Mouse (Mus musculus) midbrain, postnatal 0 days (tissue): ENCODE results near the gene Mgat3. TPM values are rescaled to one million over a fixed set of nuclear protein-coding genes. Genes with fewer than 3 reads are reported as not detected.

Experiments
- ATAC-seq: fragments of 200-750 bp; cut with Nextera tagmentation; 2 replicates; pipeline ENCODE4 v1.8.0; 2017; ENCODE audit warnings: moderate number of reproducible peaks, mild to moderate bottlenecking, moderate TSS enrichment, moderate library complexity; ENCODE audit not compliant: low FRiP score
- DNase-seq: peaks from one replicate; pipeline ENCODE4 v3.0.0-alpha.2; 2015; ENCODE audit warnings: low spot score
- H3K27ac ChIP-seq: fragments of 300-500 bp; sonication (generic); 2 replicates; pipeline ENCODE4 v1.5.1; 2014; ENCODE audit warnings: low read depth, mild to moderate bottlenecking, low read length, mixed read lengths
- H3K27me3 ChIP-seq: fragments of 300-500 bp; sonication (generic); 2 replicates; pipeline ENCODE4 v1.6.1; 2014; ENCODE audit warnings: low read length, control low read depth, mixed read lengths; ENCODE audit not compliant: insufficient read depth
- H3K36me3 ChIP-seq: fragments of 300-500 bp; sonication (generic); 2 replicates; pipeline ENCODE4 v1.6.1; 2014; ENCODE audit warnings: low read length, control low read depth, mixed read lengths; ENCODE audit not compliant: insufficient read depth
- H3K4me1 ChIP-seq: fragments of 300-500 bp; sonication (generic); 2 replicates; pipeline ENCODE4 v1.6.1; 2014; ENCODE audit warnings: mild to moderate bottlenecking, control low read depth, antibody characterized with exemption, low read length, mixed read lengths; ENCODE audit not compliant: insufficient read depth
- H3K4me2 ChIP-seq: fragments of 300-500 bp; sonication (generic); 2 replicates; pipeline ENCODE4 v1.6.1; 2014; ENCODE audit warnings: low read depth, mild to moderate bottlenecking, low read length, mixed read lengths; ENCODE audit not compliant: poor library complexity, severe bottlenecking
- H3K4me3 ChIP-seq: fragments of 300-500 bp; sonication (generic); 2 replicates; pipeline ENCODE4 v1.5.1; 2014; ENCODE audit warnings: low read depth, mild to moderate bottlenecking, low read length, moderate library complexity
- H3K9ac ChIP-seq: fragments of 300-500 bp; sonication (generic); replicated peaks from 2 replicates; pipeline ENCODE4 v1.6.1; 2014; ENCODE audit warnings: mild to moderate bottlenecking, low read length, moderate library complexity, mixed read lengths; ENCODE audit not compliant: poor library complexity, severe bottlenecking
- H3K9me3 ChIP-seq: fragments of 300-500 bp; sonication (generic); 2 replicates; pipeline ENCODE4 v1.6.1; 2016; ENCODE audit warnings: low read length, control low read depth
- CTCF ChIP-seq: IDR thresholded peaks from 2 replicates; pipeline ENCODE4 v1.5.1; 2016; ENCODE audit warnings: antibody characterized with exemption, mild to moderate bottlenecking
- WGBS: fragments of 180-500 bp; shearing (Covaris S2); extraction: QIAGEN DNeasy Blood & Tissue Kit; methylation state at CpG from one replicate; pipeline ENCODE4 v1.1.7; 2014; 5-methylcytosine and 5-hydroxymethylcytosine counted together
- polyA plus RNA-seq: library from polyadenylated mRNA; unstranded; fragments of >200 nt; fragmentation: Nextera tagmentation; extraction: Ambion mirVana; gene quantifications from 2 replicates; pipeline ENCODE4 v1.2.1, GENCODE M21; 2015
- total RNA-seq: library from RNA; depleted of rRNA; stranded (reverse); fragments of >200 nt; gene quantifications from 2 replicates; pipeline ENCODE4 v1.2.3, GENCODE M21; 2014

Mgat3 gene
- total and polyA plus RNA-seq, 2 experiments from 2014 or later = 13.3 to 101 TPM

DNA sequence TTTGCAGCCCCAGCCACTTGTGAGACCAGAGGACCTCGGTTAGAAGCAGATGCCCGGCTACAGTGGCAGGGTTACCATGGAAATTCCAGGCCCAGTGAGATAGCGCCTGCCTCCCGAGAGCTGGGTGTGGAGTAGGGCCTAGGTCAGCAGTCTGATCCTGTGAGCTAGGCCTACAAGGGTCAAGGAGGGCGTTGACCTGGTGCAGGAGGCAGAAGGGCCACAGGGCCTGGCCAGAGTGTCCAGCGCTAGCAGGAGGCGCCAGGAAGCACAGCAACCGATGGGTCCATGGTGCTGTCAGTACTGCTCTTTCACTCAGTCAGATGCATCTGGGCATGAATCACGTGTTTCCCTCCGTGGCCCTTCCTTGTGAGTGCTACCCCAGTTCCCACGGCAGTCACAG is 19.8 kb upstream of the Mgat3 start:
- WGBS = 84% methylated on average over 11 of the region's 11 CpGs
- H3K27me3 ChIP-seq = no peaks in the 10 kb centered on the region
- no peak for DNase-seq
- TF ChIP-seq CTCF = no peak
- H3K4me3 ChIP-seq = no peak overlapping the region
- no peak overlapping the region for H3K4me2 ChIP-seq
- ATAC-seq = no peak
- no peak overlapping the region for H3K27ac ChIP-seq
- no peak overlapping the region for H3K9ac ChIP-seq
- peaks cover 63% of the 10 kb centered on the region for H3K36me3 ChIP-seq
- H3K9me3 ChIP-seq = no peaks in the 10 kb centered on the region
- no peaks in the 10 kb centered on the region for H3K4me1 ChIP-seq

DNA sequence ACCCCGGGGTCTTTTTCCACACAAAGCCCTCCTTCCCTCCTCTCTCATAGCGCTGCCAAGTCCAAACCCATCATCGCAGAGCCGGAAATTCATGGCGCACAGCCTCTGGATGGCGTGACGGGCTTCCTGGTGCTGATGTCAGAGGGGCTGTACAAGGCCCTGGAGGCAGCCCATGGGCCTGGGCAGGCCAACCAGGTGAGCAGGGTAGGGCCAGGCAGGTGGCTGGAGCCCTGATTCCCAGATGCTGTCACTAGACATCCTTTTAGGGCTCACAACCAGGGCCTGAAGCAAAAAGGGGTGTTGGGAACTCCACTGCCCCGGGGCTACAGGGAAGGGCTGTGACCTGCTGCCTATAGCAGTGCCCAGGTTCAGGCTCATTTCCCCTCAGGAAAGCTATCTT is 17.8 kb upstream of the Mgat3 start:
- Histone ChIP-seq H3K4me3 (no peak overlapping the region), H3K9me3 (no peaks in the 10 kb centered on the region), H3K4me2 (no peak overlapping the region), H3K9ac (no peak overlapping the region), H3K36me3 (peaks cover 72% of the 10 kb centered on the region), H3K4me1 (no peaks in the 10 kb centered on the region), H3K27ac (no peak overlapping the region), H3K27me3 (no peaks in the 10 kb centered on the region)
- DNase-seq (no peak), ATAC-seq (no peak)
- WGBS = 94% methylated on average over 8 of the region's 8 CpGs
- TF ChIP-seq CTCF = no peak

DNA sequence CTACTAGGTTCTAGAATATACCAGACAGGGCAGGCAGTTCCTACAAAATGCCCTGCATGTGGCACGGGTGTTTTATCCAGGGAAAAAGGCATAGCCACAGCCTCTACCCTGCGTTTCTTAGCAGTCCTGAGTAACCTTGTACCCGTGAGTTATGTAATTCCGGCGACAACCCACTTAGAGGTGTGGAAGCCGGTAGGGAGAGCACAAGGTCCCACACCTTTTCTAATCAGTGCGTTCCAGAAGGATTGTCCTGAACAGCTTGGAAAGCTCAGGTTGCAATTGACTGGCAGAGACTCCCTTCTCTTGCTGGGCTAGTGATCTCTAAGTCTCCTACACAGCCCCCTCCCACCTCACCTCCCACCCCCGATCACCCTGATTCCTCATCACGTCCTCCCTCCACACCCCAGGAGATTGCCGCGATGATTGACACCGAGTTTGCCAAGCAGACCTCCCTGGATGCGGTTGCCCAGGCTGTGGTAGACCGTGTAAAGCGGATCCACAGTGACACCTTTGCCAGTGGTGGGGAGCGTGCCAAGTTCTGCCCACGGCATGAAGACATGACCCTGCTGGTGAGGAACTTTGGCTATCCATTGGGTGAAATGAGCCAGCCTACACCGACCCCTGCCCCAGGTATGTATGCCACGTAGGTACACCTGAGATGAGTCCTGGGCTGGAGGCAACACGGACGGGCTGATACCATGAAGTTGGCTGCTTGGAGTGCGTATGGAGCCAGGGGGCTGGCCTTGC is 16.2 kb upstream of the Mgat3 start:
- Histone ChIP-seq H3K4me2 (no peak overlapping the region), H3K27me3 (no peaks in the 10 kb centered on the region), H3K9me3 (no peaks in the 10 kb centered on the region), H3K9ac (no peak overlapping the region), H3K36me3 (peaks cover 83% of the 10 kb centered on the region), H3K27ac (no peak overlapping the region), H3K4me3 (no peak overlapping the region), H3K4me1 (no peaks in the 10 kb centered on the region)
- no peak for TF ChIP-seq CTCF
- DNase-seq (no peak), ATAC-seq (no peak)
- 95% methylated on average over 22 of the region's 22 CpGs for WGBS

DNA sequence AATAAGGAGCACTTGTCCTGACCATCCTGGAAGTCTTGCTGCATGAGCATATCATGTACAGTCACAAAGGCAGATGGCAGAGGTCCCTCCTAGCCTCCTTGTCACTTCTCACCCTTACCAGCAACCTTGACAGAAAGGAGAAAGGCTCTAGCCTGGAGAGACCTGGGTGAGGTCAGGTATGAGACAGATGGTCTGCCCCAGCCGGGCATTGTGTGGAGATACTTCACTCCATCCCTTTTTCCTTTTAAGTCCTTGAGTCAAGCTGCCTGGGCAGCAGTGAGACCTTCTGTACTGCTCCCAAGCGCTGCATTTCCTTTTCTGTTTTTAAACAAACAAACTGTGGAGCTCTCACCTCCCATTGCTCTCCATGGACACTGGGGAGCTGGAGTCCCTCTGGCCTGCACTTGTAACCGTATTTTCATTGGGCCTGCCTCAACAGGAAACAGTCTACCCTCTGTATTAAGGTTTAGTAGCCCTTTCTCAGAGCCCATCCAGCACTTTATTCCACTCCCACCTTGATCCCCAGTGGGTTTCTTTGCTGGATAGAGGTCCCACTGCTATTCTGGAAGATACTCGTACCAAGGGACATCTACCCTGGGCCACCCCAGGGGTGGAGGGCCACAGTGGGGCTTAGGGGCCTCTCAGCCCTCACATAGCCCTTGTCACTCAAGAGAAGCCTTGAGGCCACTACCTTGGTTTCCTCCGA is 15.4 kb upstream of the Mgat3 start:
- no peaks in the 10 kb centered on the region for H3K9me3 ChIP-seq
- no peaks in the 10 kb centered on the region for H3K27me3 ChIP-seq
- no peak for TF ChIP-seq CTCF
- 0 out of 2 replicates have a peak overlapping the region, but pooled peaks have one; percentile 26 for H3K27ac ChIP-seq
- DNase-seq (no peak), ATAC-seq (no peak)
- no peaks in the 10 kb centered on the region for H3K4me1 ChIP-seq
- H3K4me3 ChIP-seq = no peak overlapping the region
- peaks cover 77% of the 10 kb centered on the region for H3K36me3 ChIP-seq
- H3K9ac ChIP-seq = peak overlapping the region; percentile 24; the same call in 1 of the 2 replicates
- WGBS = 80% methylated on average over 5 of the region's 5 CpGs
- H3K4me2 ChIP-seq = no peak overlapping the region

DNA sequence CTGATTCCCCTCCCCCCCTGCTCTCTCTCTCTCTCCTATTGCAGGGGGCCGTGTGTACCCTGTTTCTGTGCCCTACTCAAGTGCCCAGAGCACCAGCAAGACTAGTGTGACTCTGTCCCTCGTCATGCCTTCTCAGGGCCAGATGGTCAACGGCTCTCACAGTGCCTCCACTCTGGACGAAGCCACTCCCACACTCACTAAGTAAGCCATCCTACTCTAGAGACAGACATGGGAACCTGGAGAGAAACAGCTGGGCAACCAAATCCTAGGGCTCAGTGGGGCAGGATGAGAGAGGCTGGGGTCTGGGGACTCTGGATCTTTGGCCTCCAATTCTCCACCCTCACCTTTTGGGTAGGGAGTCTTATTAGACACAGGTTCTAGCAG is 14.8 kb upstream of the Mgat3 start:
- Histone ChIP-seq H3K4me3 (no peak overlapping the region), H3K4me2 (no peak overlapping the region), H3K9ac (peak overlapping the region; percentile 24; the same call in 1 of the 2 replicates), H3K27me3 (no peaks in the 10 kb centered on the region), H3K36me3 (peaks cover 71% of the 10 kb centered on the region), H3K9me3 (no peaks in the 10 kb centered on the region), H3K4me1 (no peaks in the 10 kb centered on the region), H3K27ac (0 out of 2 replicates have a peak overlapping the region, but pooled peaks have one; percentile 26)
- no peak for TF ChIP-seq CTCF
- DNase-seq (no peak), ATAC-seq (no peak)
- 70% methylated on average over 4 of the region's 4 CpGs for WGBS

DNA sequence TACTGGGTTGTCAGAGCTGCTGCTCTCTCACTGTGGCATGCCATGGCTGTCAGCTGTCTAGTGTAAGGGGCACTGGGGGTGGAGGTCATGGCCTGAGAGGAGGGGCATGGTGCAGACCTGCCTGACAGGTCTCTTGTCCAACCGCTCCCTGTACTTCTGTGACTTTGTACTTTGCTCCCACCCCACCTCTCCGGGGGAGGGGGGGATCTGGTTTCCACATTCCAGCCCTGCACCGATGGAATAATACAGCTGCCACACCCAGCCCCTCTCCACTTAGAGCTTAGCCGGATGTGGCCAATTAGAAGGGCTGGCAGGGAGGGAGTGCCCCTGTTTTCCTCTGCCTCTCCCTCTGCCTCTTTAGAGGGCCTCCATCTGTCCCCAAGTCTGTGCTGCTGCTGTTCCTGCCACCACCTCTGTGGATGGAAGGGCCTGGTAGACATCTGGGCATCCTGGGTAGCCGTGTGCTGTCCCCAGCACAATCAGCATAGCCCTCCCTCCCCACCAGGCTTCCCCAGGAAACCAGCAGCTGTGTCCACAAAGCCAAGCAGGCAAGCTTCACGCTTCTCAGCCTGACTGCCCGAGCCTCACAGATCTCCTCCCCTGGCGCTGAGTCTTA is 14.1 kb upstream of the Mgat3 start:
- no peaks in the 10 kb centered on the region for H3K9me3 ChIP-seq
- no peak overlapping the region for H3K4me3 ChIP-seq
- H3K36me3 ChIP-seq = peaks cover 65% of the 10 kb centered on the region
- no peak overlapping the region for H3K9ac ChIP-seq
- H3K27me3 ChIP-seq = no peaks in the 10 kb centered on the region
- no peak for TF ChIP-seq CTCF
- ATAC-seq (no peak), DNase-seq (no peak)
- no peak overlapping the region for H3K27ac ChIP-seq
- H3K4me1 ChIP-seq = no peaks in the 10 kb centered on the region
- H3K4me2 ChIP-seq = no peak overlapping the region
- WGBS = 48% methylated on average over 8 of the region's 8 CpGs
